Mouse (Mus musculus): ENCODE measurements around the gene Tas2r126. TPM values are rescaled to one million over a fixed set of nuclear protein-coding genes. Genes with fewer than 3 reads are reported as not detected.

Tas2r126 gene
- not detected for polyA plus RNA-seq (2017; shearing (Covaris generic))

GRCm38 (mm10) chr6:42434446-42434845 lies at the start of gene Tas2r126:
Tas2r126 (plus strand) TSS chr6:42434535.

GRCm38 (mm10) chr6:42399938-42400337 lies 34.4 kb upstream of the Tas2r126 start, which contains the start of gene Tas2r143:
Tas2r143 (plus strand) TSS chr6:42400238.

GRCm38 (mm10) chr6:42405134-42405533 lies 29.2 kb upstream of the Tas2r126 start, which contains the start of gene Tas2r135:
Tas2r135 (plus strand) TSS chr6:42405434.

GRCm38 (mm10) chr6:42465096-42465495 lies 30.8 kb downstream of the Tas2r126 start, which contains the start of gene Olfr458:
Olfr458 (minus strand) TSS chr6:42465196.

GRCm38 (mm10) chr6:42476235-42476634 lies 41.9 kb downstream of the Tas2r126 start, which contains the start of gene Olfr457:
Olfr457 (minus strand) TSS chr6:42476335.

Other genes with a start within 250 kb of the Tas2r126 start
- not detected for gene Tas2r144, start 219.2 kb upstream of the Tas2r126 start, polyA plus RNA-seq (2017; shearing (Covaris generic))
- gene Gstk1, start 188.6 kb upstream of the Tas2r126 start, polyA plus RNA-seq (2017; shearing (Covaris generic)): 11.6 TPM
- not detected for gene Tmem139, start 172.6 kb upstream of the Tas2r126 start, polyA plus RNA-seq (2017; shearing (Covaris generic))
- 75.7 TPM for gene Casp2, start 169.6 kb upstream of the Tas2r126 start, polyA plus RNA-seq (2017; shearing (Covaris generic))
- not detected for gene Clcn1, start 147.8 kb upstream of the Tas2r126 start, polyA plus RNA-seq (2017; shearing (Covaris generic))
- gene Fam131b, start 109.9 kb upstream of the Tas2r126 start, polyA plus RNA-seq (2017; shearing (Covaris generic)): not detected
- gene Zyx, start 84.9 kb upstream of the Tas2r126 start, polyA plus RNA-seq (2017; shearing (Covaris generic)): 113 TPM
- gene Epha1, start 61.3 kb upstream of the Tas2r126 start, polyA plus RNA-seq (2017; shearing (Covaris generic)): 0.19 TPM
- not detected for gene Tas2r143, start 34.3 kb upstream of the Tas2r126 start, polyA plus RNA-seq (2017; shearing (Covaris generic))
- gene Tas2r135, start 29.1 kb upstream of the Tas2r126 start, polyA plus RNA-seq (2017; shearing (Covaris generic)): not detected
- gene Olfr458, start 30.7 kb downstream of the Tas2r126 start, polyA plus RNA-seq (2017; shearing (Covaris generic)): not detected
- 0.42 TPM for gene Olfr457, start 41.8 kb downstream of the Tas2r126 start, polyA plus RNA-seq (2017; shearing (Covaris generic))
- not detected for gene Olfr456, start 52.7 kb downstream of the Tas2r126 start, polyA plus RNA-seq (2017; shearing (Covaris generic))
- gene Olfr455, start 113.1 kb downstream of the Tas2r126 start, polyA plus RNA-seq (2017; shearing (Covaris generic)): not detected
- not detected for gene Tcaf3, start 163.2 kb downstream of the Tas2r126 start, polyA plus RNA-seq (2017; shearing (Covaris generic))
- gene Tcaf2, start 210.7 kb downstream of the Tas2r126 start, polyA plus RNA-seq (2017; shearing (Covaris generic)): not detected